19 mouse cellular contexts compared by ENCODE assay signal in the genomic region with DNA sequence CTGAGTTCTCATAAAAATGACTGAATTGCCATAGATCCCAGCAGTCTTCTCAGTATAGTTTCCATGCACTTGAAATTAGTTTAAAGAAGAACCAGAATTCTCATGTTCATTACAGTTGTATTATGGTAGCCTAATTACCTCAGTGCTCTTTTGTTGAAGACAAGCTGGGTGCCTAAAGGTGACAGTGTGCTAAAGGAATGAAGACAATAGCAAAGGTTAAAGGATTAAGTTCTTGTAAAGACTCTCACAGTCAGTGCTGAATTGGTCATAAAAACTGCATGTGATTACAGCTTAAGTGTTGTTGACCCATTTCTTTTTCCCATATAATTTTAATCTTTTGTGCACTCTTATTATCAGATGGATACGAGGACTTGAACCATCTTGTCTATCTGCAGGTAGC. TPM values are rescaled to one million over a fixed set of nuclear protein-coding genes. Genes with fewer than 3 reads are reported as not detected.
"Had no signal": no experiment of that assay in that cellular context is flagged by ENCODE, and none has a peak within 500 bp of the region (broad histone marks: within the 10 kb centered on the region; RNA-seq: fewer than 3 reads in every experiment).

No protein-coding gene starts in this region.

RNA-seq across cellular contexts. Expression of gene Gm21060, which starts 11.2 kb away (rescaled TPM):
- total RNA-seq: megakaryocyte progenitor cell, adult 5-6 weeks; midbrain, postnatal 0 days; monocyte, adult 5-6 weeks; neutrophil, adult 5-6 weeks had no signal
- polyA plus RNA-seq: lung, adult 2 months; lung, embryonic 15.5 days; lung, postnatal 0 days; macrophage; midbrain, embryonic 11.5 days; midbrain, embryonic 13.5 days; midbrain, embryonic 15.5 days; midbrain, postnatal 0 days; neural tube, embryonic 12.5 days; neural tube, embryonic 14.5 days; spleen, adult 2 months; stomach, embryonic 15.5 days; stomach, postnatal 0 days; testis, adult 2 months; thymus, adult 2 months; urinary bladder, adult 2 months had no signal
